Mouse (Mus musculus) intestine, embryonic 16.5 days (tissue): Measurements from ENCODE around the gene Sbno2. TPM values are rescaled to one million over a fixed set of nuclear protein-coding genes. Genes with fewer than 3 reads are reported as not detected.

ENCODE experiments used
- ATAC-seq: fragments of 200-750 bp; cut with Nextera tagmentation; 2 replicates; pipeline ENCODE4 v1.8.0; 2017; ENCODE audit warnings: moderate TSS enrichment, moderate library complexity
- H3K27ac ChIP-seq: fragments of 300-500 bp; sonication (generic); 2 replicates; pipeline ENCODE4 v1.5.1; 2014; ENCODE audit warnings: mild to moderate bottlenecking, low read length
- H3K27me3 ChIP-seq: fragments of 300-500 bp; sonication (generic); replicated peaks from 2 replicates; pipeline ENCODE4 v1.6.1; 2014; ENCODE audit warnings: low read length, control low read depth, mixed read lengths; ENCODE audit not compliant: control insufficient read depth, insufficient read depth
- H3K36me3 ChIP-seq: fragments of 300-500 bp; sonication (generic); 2 replicates; pipeline ENCODE4 v1.6.1; 2014; ENCODE audit warnings: low read length, control low read depth; ENCODE audit not compliant: control insufficient read depth, insufficient read depth
- H3K4me1 ChIP-seq: fragments of 300-500 bp; sonication (generic); 2 replicates; pipeline ENCODE4 v1.6.1; 2014; ENCODE audit warnings: low read length, control low read depth, mixed read lengths; ENCODE audit not compliant: control insufficient read depth, insufficient read depth
- H3K4me2 ChIP-seq: fragments of 300-500 bp; sonication (generic); 2 replicates; pipeline ENCODE4 v1.6.1; 2014; ENCODE audit warnings: low read depth, low read length, control low read depth
- H3K4me3 ChIP-seq: fragments of 300-500 bp; sonication (generic); 2 replicates; pipeline ENCODE4 v1.5.1; 2014; ENCODE audit warnings: mild to moderate bottlenecking, low read length
- H3K9ac ChIP-seq: fragments of 300-500 bp; sonication (generic); 2 replicates; pipeline ENCODE4 v1.6.1; 2014; ENCODE audit warnings: low read depth, low read length
- H3K9me3 ChIP-seq: fragments of 300-500 bp; sonication (generic); 2 replicates; pipeline ENCODE4 v1.6.1; 2016; ENCODE audit warnings: low read length, control low read depth; ENCODE audit not compliant: control insufficient read depth
- WGBS: fragments of 180-500 bp; shearing (Covaris S2); extraction: QIAGEN DNeasy Blood & Tissue Kit; methylation state at CpG from one replicate; pipeline ENCODE4 v1.1.7; 2014; 5-methylcytosine and 5-hydroxymethylcytosine counted together
- polyA plus RNA-seq: library from polyadenylated mRNA; unstranded; fragments of >200 nt; fragmentation: Nextera tagmentation; extraction: Ambion mirVana; gene quantifications from 2 replicates; pipeline ENCODE4 v1.2.1, GENCODE M21; 2015

The Sbno2 gene
- 13.4 and 14.3 TPM in 2 replicates for polyA plus RNA-seq

- Histone ChIP-seq H3K9ac (peak within 1 kb of the TSS; percentile 53), H3K36me3 (no peaks in the 10 kb centered on the region), H3K4me1 (peaks cover 33% of the 10 kb centered on the region), H3K4me3 (peak within 1 kb of the TSS; percentile 14; the same call in 1 of the 2 replicates), H3K27me3 (no peaks in the 10 kb centered on the region), H3K9me3 (no peaks in the 10 kb centered on the region), H3K4me2 (no peak within 1 kb of the TSS), H3K27ac (peak within 1 kb of the TSS; percentile 80)
- WGBS, result 67% methylated on average over 5 of the region's 5 CpGs
- no peak for ATAC-seq
These were observed at the start of gene Sbno2 for GRCm38 (mm10) chr10:80105460-80105859. Sbno2 (minus strand) TSS chr10:80105571.

DNA sequence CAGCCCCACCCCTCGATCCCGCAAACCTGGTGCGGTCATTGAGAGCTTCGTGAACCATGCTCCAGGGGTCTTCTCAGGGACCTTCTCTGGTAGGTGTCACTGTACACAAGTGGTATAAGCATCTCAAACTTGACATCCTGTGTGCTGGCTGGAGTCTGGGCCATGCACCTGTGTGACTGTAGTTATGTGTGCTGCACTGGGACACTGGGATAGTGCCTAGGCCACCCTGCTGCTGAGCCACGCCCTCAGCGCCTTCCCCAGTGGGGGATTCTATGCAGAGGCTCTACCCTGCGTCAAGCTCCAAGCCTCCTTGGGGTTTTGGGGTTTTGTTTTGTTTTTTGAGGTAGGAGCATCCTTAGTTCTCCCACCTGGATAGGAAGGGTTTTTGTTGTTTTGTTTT is 49.0 kb upstream of the Sbno2 start:
- Histone ChIP-seq H3K27me3 (no peaks in the 10 kb centered on the region), H3K9ac (peak overlapping the region; percentile 98; the same call in 1 of the 2 replicates), H3K4me3 (no peak overlapping the region), H3K4me2 (no peak overlapping the region), H3K9me3 (no peaks in the 10 kb centered on the region), H3K36me3 (peaks cover 32% of the 10 kb centered on the region), H3K27ac (peak overlapping the region; percentile 99; the same call in 1 of the 2 replicates), H3K4me1 (peaks cover 75% of the 10 kb centered on the region)
- ATAC-seq, result no peak
- WGBS, result 83% methylated on average over 7 of the region's 7 CpGs

GRCm38 (mm10) chr10:80153713-80154112 is 48.3 kb upstream of the Sbno2 start:
- Histone ChIP-seq H3K9me3 (no peaks in the 10 kb centered on the region), H3K4me1 (peaks cover 69% of the 10 kb centered on the region), H3K36me3 (peaks cover 32% of the 10 kb centered on the region), H3K27ac (peak overlapping the region; percentile 99), H3K9ac (peak overlapping the region; percentile 98), H3K4me3 (peak overlapping the region; percentile 96), H3K4me2 (peak overlapping the region; percentile 83), H3K27me3 (no peaks in the 10 kb centered on the region)
- WGBS, result 78% methylated on average over 19 of the region's 19 CpGs
- no peak for ATAC-seq

DNA sequence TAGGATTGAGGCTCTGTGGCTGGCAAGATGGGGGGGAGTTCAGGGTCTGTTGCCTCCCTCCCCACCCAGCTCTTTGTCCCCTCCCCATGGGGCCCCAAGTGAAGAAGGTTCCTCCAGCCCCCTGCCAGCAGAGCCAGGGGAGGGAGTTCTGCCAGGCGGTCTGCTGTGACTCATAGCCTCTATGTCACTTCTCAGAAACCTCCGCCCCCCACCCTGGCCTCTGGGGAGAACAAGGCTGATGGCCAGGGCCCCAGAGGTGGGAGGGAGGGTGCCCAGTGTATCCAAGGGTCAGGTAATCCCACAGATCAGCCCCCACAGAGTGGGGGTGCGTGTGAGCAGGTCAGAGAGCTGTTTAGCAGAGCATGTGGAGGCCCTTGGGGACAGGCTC is 47.5 kb upstream of the Sbno2 start:
- H3K27ac ChIP-seq, result peak overlapping the region; percentile 99
- WGBS, result 8% methylated on average over 3 of the region's 3 CpGs
- peak overlapping the region; percentile 98 for H3K9ac ChIP-seq
- H3K4me2 ChIP-seq, result peak overlapping the region; percentile 83
- H3K4me3 ChIP-seq, result peak overlapping the region; percentile 96
- no peaks in the 10 kb centered on the region for H3K9me3 ChIP-seq
- ATAC-seq, result no peak
- H3K4me1 ChIP-seq, result peaks cover 61% of the 10 kb centered on the region
- no peaks in the 10 kb centered on the region for H3K27me3 ChIP-seq
- H3K36me3 ChIP-seq, result peaks cover 32% of the 10 kb centered on the region

GRCm38 (mm10) chr10:80152071-80152872 is 46.9 kb upstream of the Sbno2 start:
- peak overlapping the region; percentile 98 for H3K9ac ChIP-seq
- no peaks in the 10 kb centered on the region for H3K9me3 ChIP-seq
- H3K4me3 ChIP-seq, result peak overlapping the region; percentile 96
- WGBS, result 3% methylated on average over 15 of the region's 15 CpGs
- H3K27ac ChIP-seq, result peak overlapping the region; percentile 99
- H3K36me3 ChIP-seq, result peaks cover 30% of the 10 kb centered on the region
- H3K27me3 ChIP-seq, result no peaks in the 10 kb centered on the region
- H3K4me1 ChIP-seq, result peaks cover 63% of the 10 kb centered on the region
- ATAC-seq, result no peak
- H3K4me2 ChIP-seq, result peak overlapping the region; percentile 83

GRCm38 (mm10) chr10:80151211-80152034 is 46.1 kb upstream of the Sbno2 start:
- no peaks in the 10 kb centered on the region for H3K27me3 ChIP-seq
- peak overlapping the region; percentile 99 for H3K27ac ChIP-seq
- ATAC-seq, result no peak
- H3K4me1 ChIP-seq, result peaks cover 63% of the 10 kb centered on the region
- H3K9ac ChIP-seq, result peak overlapping the region; percentile 98
- peak overlapping the region; percentile 83 for H3K4me2 ChIP-seq
- peaks cover 27% of the 10 kb centered on the region for H3K36me3 ChIP-seq
- H3K9me3 ChIP-seq, result no peaks in the 10 kb centered on the region
- peak overlapping the region; percentile 96 for H3K4me3 ChIP-seq
- WGBS, result under 1% methylated on average over 26 of the region's 26 CpGs

GRCm38 (mm10) chr10:80150226-80151210 is 45.1 kb upstream of the Sbno2 start:
- under 1% methylated on average over 52 of the region's 71 CpGs for WGBS
- Histone ChIP-seq H3K27ac (peak overlapping the region; percentile 99), H3K4me2 (peak overlapping the region; percentile 83), H3K36me3 (peaks cover 30% of the 10 kb centered on the region), H3K9ac (peak overlapping the region; percentile 98), H3K27me3 (no peaks in the 10 kb centered on the region), H3K9me3 (no peaks in the 10 kb centered on the region), H3K4me1 (peaks cover 66% of the 10 kb centered on the region), H3K4me3 (peak overlapping the region; percentile 96)
- ATAC-seq, result no peak

- Histone ChIP-seq H3K27ac (peak overlapping the region; percentile 100), H3K9ac (peak overlapping the region; percentile 98), H3K4me3 (peak overlapping the region; percentile 96), H3K4me1 (peaks cover 64% of the 10 kb centered on the region), H3K4me2 (peak overlapping the region; percentile 83), H3K36me3 (peaks cover 26% of the 10 kb centered on the region), H3K27me3 (no peaks in the 10 kb centered on the region), H3K9me3 (no peaks in the 10 kb centered on the region)
- peak; percentile 72 for ATAC-seq
- under 1% methylated on average over 88 of the region's 88 CpGs for WGBS
These were observed 44.2 kb upstream of the Sbno2 start for GRCm38 (mm10) chr10:80149291-80150225.
